Mouse (Mus musculus): Measurements from ENCODE around the gene Dennd1a.

GRCm38 (mm10) chr2:38205281-38205680 is 81.9 kb downstream of the Dennd1a start:
- TF ChIP-seq CTCF (IDR thresholded peaks at IDR 0.05; ENCODE audit: control insufficient read depth, insufficient read depth, insufficient read length): no peak
- no peak for TF ChIP-seq FOSL1 (IDR thresholded peaks at IDR 0.05; ENCODE audit: insufficient read depth, low read length, poor library complexity, severe bottlenecking)
- TF ChIP-seq CEBPB (IDR thresholded peaks at IDR 0.05; ENCODE audit: low read depth): no peak
- no peak for TF ChIP-seq MYOD1 (IDR thresholded peaks at IDR 0.05; ENCODE audit: control insufficient read depth, insufficient read length, low read depth)
- TF ChIP-seq MAX (IDR thresholded peaks at IDR 0.05): no peak
- TF ChIP-seq USF1 (IDR thresholded peaks at IDR 0.05; ENCODE audit: low read depth): no peak
- TF ChIP-seq MYOG (IDR thresholded peaks at IDR 0.05; ENCODE audit: control insufficient read depth, extremely low read depth, insufficient read length): no peak

All from C2C12 (cell line).